Mouse (Mus musculus): ENCODE measurements around the gene Cars2.
A peak's percentile ranks its signal among the peaks of the same experiment; 100 is the strongest.

GRCm38 (mm10) chr8:11549706-11550105, 877 bp downstream of the Cars2 start:
- TF ChIP-seq MAX (IDR thresholded peaks at IDR 0.05) = no peak
- peak; percentile 67 for TF ChIP-seq CTCF (IDR thresholded peaks at IDR 0.05; ENCODE audit: control insufficient read depth, insufficient read depth, insufficient read length)
- TF ChIP-seq MYOD1 (IDR thresholded peaks at IDR 0.05; ENCODE audit: control insufficient read depth, insufficient read length, low read depth) = no peak
